Mouse (Mus musculus): ENCODE measurements at regions not wholly inside any gene's neighbourhood (a gene's known extent, or its start where the extent isn't known, plus 50 kb on each side); places are given as distances from the start of the nearest gene placed in this dataset.

DNA sequence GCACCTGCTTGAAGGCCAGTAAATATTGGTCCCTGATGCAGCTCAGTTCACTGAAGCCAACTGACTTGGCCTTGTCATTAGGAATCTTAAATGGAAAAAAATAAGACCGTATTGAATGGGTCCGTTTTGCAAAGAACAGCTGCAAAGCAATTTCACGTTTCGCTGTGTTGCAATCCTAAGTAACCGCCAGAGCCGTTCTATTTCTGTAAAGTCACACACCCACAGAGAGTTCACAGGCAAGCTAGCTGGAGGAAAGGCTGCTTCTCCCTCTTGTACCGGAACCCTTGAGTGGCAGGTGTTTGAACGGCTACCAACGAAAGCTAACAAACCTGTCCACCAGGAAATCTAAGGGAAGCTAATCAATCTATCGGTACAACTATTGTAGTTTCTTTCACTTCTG lies 80.6 kb upstream of the F13a1 start:
- Histone ChIP-seq H3K27me3 (ENCODE audit: control insufficient read depth, insufficient read depth, low read length) (no peaks in the 10 kb centered on the region), H3K27ac (ENCODE audit: insufficient read depth, low read length) (no peak overlapping the region), H3K36me3 (ENCODE audit: control insufficient read depth, insufficient read depth, low read length) (no peaks in the 10 kb centered on the region), H3K4me3 (ENCODE audit: extremely low read depth, insufficient read depth, insufficient read length) (no peak overlapping the region), H3K4me1 (ENCODE audit: control insufficient read depth, insufficient read depth, insufficient read length) (no peaks in the 10 kb centered on the region; the same call in 1 of the 2 replicates)
- TF ChIP-seq CTCF (IDR thresholded peaks at IDR 0.05; ENCODE audit: extremely low read depth, insufficient read depth, insufficient read length, insufficient replicate concordance): no peak
- TF ChIP-seq POLR2A (IDR thresholded peaks at IDR 0.05; ENCODE audit: low read depth, low read length): no peak
- no peak for DNase-seq (ENCODE audit: low read depth in 1 of 2, low spot score in 2 of 2)
- WGBS: 12% methylated on average over 10 of the region's 10 CpGs

DNA sequence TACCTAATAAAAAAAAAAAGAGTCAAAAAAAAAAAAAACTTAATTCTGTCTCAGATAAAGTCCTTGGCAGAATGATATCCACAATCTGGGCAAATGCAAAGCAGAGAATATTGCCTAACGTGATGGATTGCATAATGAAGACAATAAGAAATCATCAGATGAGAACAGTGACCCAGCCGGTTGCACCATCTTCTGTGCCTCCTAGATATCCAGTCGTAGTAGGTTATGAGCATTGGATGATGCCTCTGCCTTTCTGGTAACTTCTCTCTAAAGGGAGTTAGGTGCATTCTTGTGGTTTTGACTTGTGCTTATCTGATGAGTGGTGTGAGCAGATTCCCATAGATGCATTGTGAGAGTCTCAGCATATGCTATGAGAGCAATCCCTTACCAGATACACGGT lies 71.6 kb upstream of the F13a1 start:
- no peak overlapping the region for H3K4me3 ChIP-seq (ENCODE audit: extremely low read depth, insufficient read depth, insufficient read length)
- peaks cover 2% of the 10 kb centered on the region; the same call in 1 of the 2 replicates for H3K4me1 ChIP-seq (ENCODE audit: control insufficient read depth, insufficient read depth, insufficient read length)
- 66% methylated on average over 4 of the region's 4 CpGs for WGBS
- no peaks in the 10 kb centered on the region for H3K36me3 ChIP-seq (ENCODE audit: control insufficient read depth, insufficient read depth, low read length)
- H3K27ac ChIP-seq (ENCODE audit: insufficient read depth, low read length): no peak overlapping the region
- no peak for TF ChIP-seq CTCF (IDR thresholded peaks at IDR 0.05; ENCODE audit: extremely low read depth, insufficient read depth, insufficient read length, insufficient replicate concordance)
- TF ChIP-seq POLR2A (IDR thresholded peaks at IDR 0.05; ENCODE audit: low read depth, low read length): no peak
- no peaks in the 10 kb centered on the region for H3K27me3 ChIP-seq (ENCODE audit: control insufficient read depth, insufficient read depth, low read length)
- no peak for DNase-seq (ENCODE audit: low read depth in 1 of 2, low spot score in 2 of 2)

DNA sequence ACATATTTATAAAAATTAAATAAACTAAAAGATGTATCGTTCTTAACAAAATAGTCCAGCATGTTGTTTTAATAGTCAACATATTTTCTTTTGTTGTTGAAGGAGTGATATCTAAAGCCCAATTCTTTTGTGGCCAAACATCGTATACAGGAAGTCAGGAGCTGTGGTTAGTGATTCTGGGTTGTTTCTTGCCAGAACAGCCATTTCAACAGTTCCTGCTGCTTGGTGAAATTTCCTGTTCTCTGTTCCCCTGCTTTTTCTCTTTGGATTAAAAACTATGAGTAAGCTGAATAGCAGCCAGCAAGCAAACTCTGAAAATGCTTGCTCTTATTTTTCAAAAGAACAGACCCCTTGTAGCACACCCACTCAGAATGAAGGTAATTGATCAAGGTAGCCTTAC lies 70.2 kb upstream of the F13a1 start:
- Histone ChIP-seq H3K4me3 (ENCODE audit: extremely low read depth, insufficient read depth, insufficient read length) (no peak overlapping the region), H3K36me3 (ENCODE audit: control insufficient read depth, insufficient read depth, low read length) (no peaks in the 10 kb centered on the region), H3K27me3 (ENCODE audit: control insufficient read depth, insufficient read depth, low read length) (no peaks in the 10 kb centered on the region), H3K4me1 (ENCODE audit: control insufficient read depth, insufficient read depth, insufficient read length) (peaks cover 2% of the 10 kb centered on the region; the same call in 1 of the 2 replicates), H3K27ac (ENCODE audit: insufficient read depth, low read length) (no peak overlapping the region)
- TF ChIP-seq CTCF (IDR thresholded peaks at IDR 0.05; ENCODE audit: extremely low read depth, insufficient read depth, insufficient read length, insufficient replicate concordance): no peak
- WGBS: 21% methylated on average over 2 of the region's 2 CpGs
- DNase-seq (ENCODE audit: low read depth in 1 of 2, low spot score in 2 of 2): no peak

DNA sequence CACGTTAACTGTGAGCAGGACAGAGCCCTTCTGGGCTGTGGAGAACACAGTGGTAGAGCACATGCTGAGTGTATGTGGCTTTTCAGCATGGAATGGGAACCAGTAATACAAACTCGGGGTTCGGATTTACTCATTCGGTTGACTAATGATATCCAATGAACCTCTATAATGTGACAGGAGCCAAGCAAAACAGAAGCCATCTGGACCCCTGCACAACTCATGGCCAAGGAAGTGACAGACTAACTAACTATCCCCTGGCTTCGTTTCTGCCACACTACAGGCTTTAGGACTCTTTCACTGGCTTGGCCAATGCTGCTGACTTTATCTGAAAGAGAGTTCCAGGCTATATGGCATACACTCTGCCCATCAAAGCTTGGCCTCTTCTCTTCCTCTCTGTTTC lies 64.3 kb upstream of the F13a1 start:
- no peaks in the 10 kb centered on the region for H3K27me3 ChIP-seq (ENCODE audit: control insufficient read depth, insufficient read depth, low read length)
- no peak overlapping the region for H3K4me3 ChIP-seq (ENCODE audit: extremely low read depth, insufficient read depth, insufficient read length)
- no peaks in the 10 kb centered on the region; the same call in 1 of the 2 replicates for H3K4me1 ChIP-seq (ENCODE audit: control insufficient read depth, insufficient read depth, insufficient read length)
- DNase-seq (ENCODE audit: low read depth in 1 of 2, low spot score in 2 of 2): no peak
- WGBS: 90% methylated on average over 5 of the region's 5 CpGs
- H3K27ac ChIP-seq (ENCODE audit: insufficient read depth, low read length): no peak overlapping the region
- no peak for TF ChIP-seq CTCF (IDR thresholded peaks at IDR 0.05; ENCODE audit: extremely low read depth, insufficient read depth, insufficient read length, insufficient replicate concordance)
- TF ChIP-seq POLR2A (IDR thresholded peaks at IDR 0.05; ENCODE audit: low read depth, low read length): no peak
- H3K36me3 ChIP-seq (ENCODE audit: control insufficient read depth, insufficient read depth, low read length): no peaks in the 10 kb centered on the region

DNA sequence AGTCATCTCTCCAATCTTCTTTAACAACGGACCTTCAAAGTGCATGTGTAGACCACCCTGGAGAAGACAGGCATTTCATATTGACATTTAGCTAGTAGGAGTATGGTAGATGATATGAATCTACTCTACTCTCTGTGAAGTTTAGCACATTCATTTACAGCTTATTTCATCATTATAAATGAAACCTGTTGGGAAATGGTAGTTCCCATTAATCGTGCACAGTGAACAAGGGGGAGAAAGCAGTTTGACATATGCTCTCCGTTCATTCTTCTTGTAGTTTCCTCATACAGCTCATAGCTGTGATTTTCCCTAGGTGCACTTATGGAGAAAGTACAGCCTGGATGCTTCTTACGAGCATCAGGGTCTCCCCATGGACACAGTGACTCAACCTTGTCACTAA lies 61.7 kb upstream of the F13a1 start:
- Histone ChIP-seq H3K27ac (ENCODE audit: insufficient read depth, low read length) (no peak overlapping the region), H3K4me1 (ENCODE audit: control insufficient read depth, insufficient read depth, insufficient read length) (no peaks in the 10 kb centered on the region), H3K4me3 (ENCODE audit: extremely low read depth, insufficient read depth, insufficient read length) (no peak overlapping the region), H3K27me3 (ENCODE audit: control insufficient read depth, insufficient read depth, low read length) (no peaks in the 10 kb centered on the region), H3K36me3 (ENCODE audit: control insufficient read depth, insufficient read depth, low read length) (no peaks in the 10 kb centered on the region)
- TF ChIP-seq CTCF (IDR thresholded peaks at IDR 0.05; ENCODE audit: extremely low read depth, insufficient read depth, insufficient read length, insufficient replicate concordance) (no peak), POLR2A (IDR thresholded peaks at IDR 0.05; ENCODE audit: low read depth, low read length) (no peak)
- WGBS: 86% methylated on average over 4 of the region's 4 CpGs
- no peak for DNase-seq (ENCODE audit: low read depth in 1 of 2, low spot score in 2 of 2)

DNA sequence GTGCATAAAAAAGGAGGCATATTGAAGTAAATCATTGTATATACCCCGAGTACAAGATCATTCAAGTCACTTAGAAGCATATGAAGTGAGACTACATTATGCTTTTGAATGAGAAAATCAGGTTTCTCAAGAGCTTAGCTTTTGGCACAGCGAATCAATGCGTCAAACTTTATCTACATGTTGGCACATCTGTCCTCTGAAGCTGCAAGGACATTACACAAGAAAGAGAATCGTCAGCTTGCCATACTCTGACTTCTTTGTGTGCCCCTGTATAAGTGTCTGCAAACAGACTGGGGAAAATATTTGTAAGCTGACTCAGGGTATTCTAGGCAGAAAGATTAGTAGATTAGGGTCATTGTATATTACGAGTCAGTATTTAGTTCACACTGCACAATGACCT lies 57.7 kb upstream of the F13a1 start:
- H3K4me3 ChIP-seq (ENCODE audit: extremely low read depth, insufficient read depth, insufficient read length): no peak overlapping the region
- no peaks in the 10 kb centered on the region for H3K4me1 ChIP-seq (ENCODE audit: control insufficient read depth, insufficient read depth, insufficient read length)
- no peak overlapping the region for H3K27ac ChIP-seq (ENCODE audit: insufficient read depth, low read length)
- no peak for DNase-seq (ENCODE audit: low read depth in 1 of 2, low spot score in 2 of 2)
- TF ChIP-seq CTCF (IDR thresholded peaks at IDR 0.05; ENCODE audit: extremely low read depth, insufficient read depth, insufficient read length, insufficient replicate concordance) (no peak), POLR2A (IDR thresholded peaks at IDR 0.05; ENCODE audit: low read depth, low read length) (no peak)
- 86% methylated on average over 5 of the region's 5 CpGs for WGBS
- H3K27me3 ChIP-seq (ENCODE audit: control insufficient read depth, insufficient read depth, low read length): no peaks in the 10 kb centered on the region
- no peaks in the 10 kb centered on the region for H3K36me3 ChIP-seq (ENCODE audit: control insufficient read depth, insufficient read depth, low read length)

DNA sequence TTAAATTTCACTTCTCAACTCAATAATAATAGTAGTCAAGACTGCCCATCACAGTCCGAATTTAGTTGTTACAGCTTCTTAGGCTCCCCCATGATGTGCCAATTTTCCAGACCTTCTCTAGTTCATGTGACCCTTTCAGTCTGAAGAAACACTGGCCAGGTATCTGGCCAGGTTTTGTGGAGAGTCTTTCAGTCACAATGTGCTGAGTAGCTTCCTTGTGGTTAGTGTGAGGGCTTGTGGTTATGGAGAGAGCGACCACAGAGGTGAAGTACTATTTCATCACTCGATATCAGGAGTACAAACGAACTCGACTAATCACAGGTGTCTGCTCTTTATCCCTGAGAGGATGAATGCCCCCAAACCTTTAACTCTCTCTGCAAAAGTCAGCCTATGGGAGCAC lies 56.0 kb upstream of the F13a1 start:
- TF ChIP-seq POLR2A (IDR thresholded peaks at IDR 0.05; ENCODE audit: low read depth, low read length) (no peak), CTCF (IDR thresholded peaks at IDR 0.05; ENCODE audit: extremely low read depth, insufficient read depth, insufficient read length, insufficient replicate concordance) (no peak)
- H3K27me3 ChIP-seq (ENCODE audit: control insufficient read depth, insufficient read depth, low read length): no peaks in the 10 kb centered on the region
- no peaks in the 10 kb centered on the region for H3K4me1 ChIP-seq (ENCODE audit: control insufficient read depth, insufficient read depth, insufficient read length)
- DNase-seq (ENCODE audit: low read depth in 1 of 2, low spot score in 2 of 2): no peak
- no peak overlapping the region for H3K4me3 ChIP-seq (ENCODE audit: extremely low read depth, insufficient read depth, insufficient read length)
- H3K27ac ChIP-seq (ENCODE audit: insufficient read depth, low read length): no peak overlapping the region
- no peaks in the 10 kb centered on the region for H3K36me3 ChIP-seq (ENCODE audit: control insufficient read depth, insufficient read depth, low read length)
- WGBS: 29% methylated on average over 5 of the region's 5 CpGs
